ENCODE assay signal across 7 mouse cellular contexts in genomic region chr8:45333493-45333892, GRCm38 (mm10). TPM values are rescaled to one million over a fixed set of nuclear protein-coding genes. Genes with fewer than 3 reads are reported as not detected.
DNase-seq lines count a peak whose midpoint lies in the region; ATAC-seq and TF ChIP-seq lines count a peak whose summit lies in the region.

No protein-coding gene starts in this region.

- H3K4me1 ChIP-seq in cortical plate, adult 2 months (ENCODE audit: control insufficient read depth, insufficient read depth, low read length) = no peaks in the 10 kb centered on the region
- 0 out of 2 replicates have a peak, but pooled peaks cover 6% of the 10 kb centered on the region for H3K4me1 ChIP-seq in heart, embryonic 10.5 days

- 0 out of 2 replicates have a peak, but pooled peaks cover 6% of the 10 kb centered on the region for H3K27me3 ChIP-seq in heart, embryonic 10.5 days (ENCODE audit: insufficient read depth, poor library complexity, severe bottlenecking)

- 2% methylated on average over 8 of the region's 8 CpGs for WGBS in heart, embryonic 10.5 days

- no peak for TF ChIP-seq POLR2A in cortical plate, adult 2 months (IDR thresholded peaks at IDR 0.05; ENCODE audit: extremely low read depth, insufficient read depth, low read length)

- ATAC-seq in megakaryocyte progenitor cell, adult 5-6 weeks (replicated peaks; ENCODE audit: poor library complexity) = peak; percentile 65

- no peaks in the 10 kb centered on the region for H3K9me3 ChIP-seq in heart, embryonic 10.5 days

- TF ChIP-seq CTCF in cortical plate, adult 2 months (IDR thresholded peaks at IDR 0.05; ENCODE audit: extremely low read depth, insufficient read depth, low read length) = no peak

- no peaks in the 10 kb centered on the region for H3K36me3 ChIP-seq in heart, embryonic 10.5 days

- peak; percentile 2 for DNase-seq in thymus, postnatal 25 days
- no peak for DNase-seq in thymus, postnatal 36 days
- DNase-seq in heart, embryonic 10.5 days (ENCODE audit: low spot score) = no peak
- peak; percentile 14 to 22 for DNase-seq in kidney, postnatal 36 days
- no peak for DNase-seq in spleen, postnatal 4 days (ENCODE audit: low spot score in 2 of 2)

- peak overlapping the region; percentile 57 for H3K4me3 ChIP-seq in cortical plate, adult 2 months (ENCODE audit: insufficient read depth, low read length)
- H3K4me3 ChIP-seq in heart, embryonic 10.5 days = peak overlapping the region; percentile 81

- no peak overlapping the region for H3K27ac ChIP-seq in cortical plate, adult 2 months (ENCODE audit: insufficient read depth, low read length)
- H3K27ac ChIP-seq in heart, embryonic 10.5 days = peak overlapping the region; percentile 67; the same call in 1 of the 2 replicates

RNA-seq across cellular contexts. Expression of gene Cyp4v3, which starts 0.5 kb away (rescaled TPM):
- polyA plus RNA-seq in cortical plate, adult 2 months (2012; rRNA removed) = 5.4 and 5.6 TPM in 2 replicates
- 0.26 and 0.37 TPM in 2 replicates for polyA plus RNA-seq in heart, embryonic 10.5 days (2016; fragmentation: Nextera tagmentation; extraction: Ambion mirVana)
- total RNA-seq in megakaryocyte progenitor cell, adult 5-6 weeks (2015) = 10.9 and 13.2 TPM in 2 replicates
- 10.9 and 11.6 TPM in 2 replicates for total RNA-seq in megakaryocyte progenitor cell, adult 5-6 weeks (2017)

RNA-seq across cellular contexts. Expression of gene Gm45753, which starts 25.2 kb away (rescaled TPM):
- polyA plus RNA-seq in cortical plate, adult 2 months (2012; rRNA removed) = not detected in 2 replicates
- not detected in 2 replicates for polyA plus RNA-seq in heart, embryonic 10.5 days (2016; fragmentation: Nextera tagmentation; extraction: Ambion mirVana)
- not detected in 2 replicates for total RNA-seq in megakaryocyte progenitor cell, adult 5-6 weeks (2015)
- total RNA-seq in megakaryocyte progenitor cell, adult 5-6 weeks (2017) = not detected in 2 replicates

RNA-seq across cellular contexts. Expression of gene Klkb1, which starts 38.8 kb away (rescaled TPM):
- 0.06 and 0.08 TPM in 2 replicates for polyA plus RNA-seq in cortical plate, adult 2 months (2012; rRNA removed)
- not detected in 2 replicates for polyA plus RNA-seq in heart, embryonic 10.5 days (2016; fragmentation: Nextera tagmentation; extraction: Ambion mirVana)
- not detected in 2 replicates for total RNA-seq in megakaryocyte progenitor cell, adult 5-6 weeks (2015)
- not detected in 2 replicates for total RNA-seq in megakaryocyte progenitor cell, adult 5-6 weeks (2017)

RNA-seq across cellular contexts. Expression of gene Fam149a, which starts 48.6 kb away (rescaled TPM):
- 16.4 and 17.0 TPM in 2 replicates for polyA plus RNA-seq in cortical plate, adult 2 months (2012; rRNA removed)
- 7.7 and 8.8 TPM in 2 replicates for polyA plus RNA-seq in heart, embryonic 10.5 days (2016; fragmentation: Nextera tagmentation; extraction: Ambion mirVana)
- total RNA-seq in megakaryocyte progenitor cell, adult 5-6 weeks (2015) = 0.17 and 0.32 TPM in 2 replicates
- total RNA-seq in megakaryocyte progenitor cell, adult 5-6 weeks (2017) = 0.04 and 0.07 TPM in 2 replicates

Comparison
In these comparisons a context has a peak if more than half of its experiments do, and no peak if none do; other contexts are left out.
1. DNase-seq: peak in thymus, postnatal 25 days (single experiment) and kidney, postnatal 36 days (2 of 2); none in thymus, postnatal 36 days (0 of 2), heart, embryonic 10.5 days (single experiment) and spleen, postnatal 4 days (0 of 2).